Mouse (Mus musculus): ENCODE data around the gene Prnp. TPM values are rescaled to one million over a fixed set of nuclear protein-coding genes. Genes with fewer than 3 reads are reported as not detected.

Gene Prnp
- polyA plus RNA-seq, 1 experiment from 2014 or later = 82.0 TPM

DNA sequence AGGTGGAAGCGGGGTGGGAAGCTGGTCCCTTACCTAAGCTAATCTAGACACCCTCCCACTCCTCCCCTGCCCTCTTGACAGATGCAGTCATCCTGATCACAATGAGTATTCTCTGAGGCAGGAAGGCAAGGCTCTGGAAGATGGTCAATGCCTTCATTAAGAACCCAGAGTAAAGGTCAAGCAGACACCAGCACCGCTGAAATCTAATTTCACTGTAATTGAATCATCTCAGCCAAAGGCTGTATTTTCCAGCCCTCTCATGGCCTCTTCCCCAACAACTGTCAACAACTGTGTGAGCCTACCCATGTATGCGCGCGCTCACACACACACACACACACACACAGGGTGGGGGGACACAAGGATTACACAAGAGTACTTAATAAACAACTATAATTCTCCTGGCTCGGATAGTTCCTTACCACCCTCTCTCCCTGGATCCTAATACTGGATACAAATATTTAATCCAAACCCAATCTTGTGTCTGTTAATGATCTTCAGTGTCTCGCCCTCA, 1.3 kb upstream of the Prnp start:
- Histone ChIP-seq H3K36me3 (peaks cover 7% of the 10 kb centered on the region), H3K27ac (replicated peaks) (no peak overlapping the region), H3K9ac (no peak overlapping the region), H3K4me1 (peaks cover 61% of the 10 kb centered on the region), H3K9me3 (no peaks in the 10 kb centered on the region), H3K27me3 (replicated peaks) (no peaks in the 10 kb centered on the region), H3K4me3 (no peak overlapping the region), H3K4me2 (no peak overlapping the region)
- WGBS = 85% methylated on average over 7 of the region's 7 CpGs
- no peak for ATAC-seq (ENCODE audit: extremely low read depth, insufficient number of reproducible peaks, low FRiP score, low TSS enrichment)

- no peak for ATAC-seq (ENCODE audit: extremely low read depth, insufficient number of reproducible peaks, low FRiP score, low TSS enrichment)
- Histone ChIP-seq H3K36me3 (peaks cover 12% of the 10 kb centered on the region), H3K27me3 (replicated peaks) (no peaks in the 10 kb centered on the region), H3K4me3 (peak overlapping the region; percentile 83; the same call in 1 of the 2 replicates), H3K27ac (replicated peaks) (no peak overlapping the region), H3K9ac (no peak overlapping the region), H3K4me1 (peaks cover 57% of the 10 kb centered on the region), H3K4me2 (peak overlapping the region; percentile 83; the same call in 1 of the 2 replicates), H3K9me3 (no peaks in the 10 kb centered on the region)
- 93% methylated on average over 1 of the region's 1 CpGs for whole genome bisulfite sequencing
These were observed 822 bp upstream of the Prnp start for GRCm38 (mm10) chr2:131908906-131909305.

GRCm38 (mm10) chr2:131910847-131911246, 1.1 kb downstream of the Prnp start:
- peaks cover 22% of the 10 kb centered on the region for H3K36me3 ChIP-seq
- H3K27me3 ChIP-seq (replicated peaks) = no peaks in the 10 kb centered on the region
- peak overlapping the region; percentile 83 for H3K4me3 ChIP-seq
- peak overlapping the region; percentile 92 for H3K9ac ChIP-seq
- peaks cover 38% of the 10 kb centered on the region for H3K4me1 ChIP-seq
- ATAC-seq (ENCODE audit: extremely low read depth, insufficient number of reproducible peaks, low FRiP score, low TSS enrichment) = no peak
- peak overlapping the region; percentile 83 for H3K4me2 ChIP-seq
- 71% methylated on average over 2 of the region's 2 CpGs for WGBS
- no peaks in the 10 kb centered on the region for H3K9me3 ChIP-seq
- no peak overlapping the region for H3K27ac ChIP-seq (replicated peaks)

- H3K9ac ChIP-seq = peak overlapping the region; percentile 92
- H3K27ac ChIP-seq (replicated peaks) = no peak overlapping the region
- H3K9me3 ChIP-seq = no peaks in the 10 kb centered on the region
- H3K36me3 ChIP-seq = peaks cover 27% of the 10 kb centered on the region
- no peaks in the 10 kb centered on the region for H3K27me3 ChIP-seq (replicated peaks)
- H3K4me1 ChIP-seq = peaks cover 37% of the 10 kb centered on the region
- peak overlapping the region; percentile 83 for H3K4me2 ChIP-seq
- 61% methylated on average over 4 of the region's 4 CpGs for WGBS
- H3K4me3 ChIP-seq = peak overlapping the region; percentile 83
- ATAC-seq (ENCODE audit: extremely low read depth, insufficient number of reproducible peaks, low FRiP score, low TSS enrichment) = no peak
These were observed 1.6 kb downstream of the Prnp start for GRCm38 (mm10) chr2:131911341-131911740.

DNA sequence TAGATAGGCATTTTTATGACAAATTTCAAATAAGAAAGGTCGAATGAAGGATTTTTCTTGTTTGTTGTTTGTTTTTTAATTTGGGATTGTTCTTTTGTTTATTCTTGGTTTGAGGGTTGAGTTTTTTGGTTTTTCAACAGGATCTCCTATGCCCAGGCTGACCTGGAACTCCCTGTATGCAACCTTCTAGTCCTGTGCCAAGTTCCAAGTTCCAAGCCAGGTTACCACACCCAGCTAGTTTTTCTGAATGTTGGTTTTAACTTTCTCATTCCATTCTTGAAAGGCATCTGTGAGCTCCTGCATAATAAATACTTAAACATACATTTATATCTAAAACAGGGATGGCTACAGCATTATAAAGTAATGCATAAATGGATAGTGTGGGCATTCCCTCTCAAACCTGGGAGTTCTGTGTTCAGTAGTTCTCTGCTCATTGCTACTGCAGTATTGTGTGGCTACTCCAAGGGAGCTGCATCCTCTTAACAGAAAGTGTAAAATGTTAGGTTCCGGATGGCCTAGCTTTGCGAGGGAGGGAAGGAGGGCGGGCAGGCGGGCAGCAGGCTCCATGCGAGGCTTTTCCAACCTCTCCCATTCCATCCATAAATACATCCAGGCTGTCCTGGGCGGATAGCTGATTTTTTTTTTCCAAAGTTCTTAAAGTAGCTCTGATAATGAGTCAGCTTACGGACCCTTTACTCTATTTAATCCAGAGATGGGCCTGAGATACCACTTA, 3.0 kb downstream of the Prnp start:
- H3K36me3 ChIP-seq = peaks cover 32% of the 10 kb centered on the region
- H3K27me3 ChIP-seq (replicated peaks) = no peaks in the 10 kb centered on the region
- no peaks in the 10 kb centered on the region for H3K9me3 ChIP-seq
- H3K9ac ChIP-seq = no peak overlapping the region
- no peak overlapping the region for H3K4me3 ChIP-seq
- ATAC-seq (ENCODE audit: extremely low read depth, insufficient number of reproducible peaks, low FRiP score, low TSS enrichment) = no peak
- 71% methylated on average over 8 of the region's 8 CpGs for WGBS
- no peak overlapping the region for H3K4me2 ChIP-seq
- peaks cover 37% of the 10 kb centered on the region for H3K4me1 ChIP-seq
- H3K27ac ChIP-seq (replicated peaks) = no peak overlapping the region

DNA sequence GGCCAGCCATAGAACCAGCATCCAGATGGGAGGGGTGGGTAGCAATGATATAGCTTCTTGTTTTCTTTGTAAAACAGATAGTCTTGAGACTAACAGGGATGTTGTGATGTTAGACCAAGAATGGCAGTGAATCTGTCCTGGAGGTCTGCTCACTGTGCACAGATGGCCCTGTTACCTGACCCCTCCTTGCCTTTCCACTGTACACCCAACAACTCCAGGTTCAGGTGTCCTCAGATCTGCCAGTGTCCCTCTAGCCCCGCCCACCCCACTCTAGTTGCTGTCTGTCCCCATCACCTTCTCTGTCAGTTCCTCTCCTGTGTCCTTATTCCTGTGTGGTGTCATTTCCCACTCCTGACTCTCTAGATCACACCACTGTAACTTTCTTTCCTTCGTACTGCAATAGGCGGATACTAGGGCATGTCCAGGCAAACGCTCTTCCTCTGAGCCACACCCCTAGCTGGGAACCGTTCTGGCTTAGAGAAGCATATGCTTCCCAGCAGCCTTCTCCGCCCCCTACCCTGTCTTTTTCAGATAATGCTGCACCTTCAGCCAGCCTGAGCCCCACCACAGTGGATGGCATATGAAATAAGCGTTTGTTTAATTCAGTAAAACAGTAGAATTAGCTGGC, 22.7 kb downstream of the Prnp start:
- Histone ChIP-seq H3K4me3 (no peak overlapping the region), H3K27ac (replicated peaks) (no peak overlapping the region), H3K9me3 (no peaks in the 10 kb centered on the region), H3K4me1 (peaks cover 35% of the 10 kb centered on the region), H3K27me3 (replicated peaks) (no peaks in the 10 kb centered on the region), H3K4me2 (no peak overlapping the region), H3K9ac (no peak overlapping the region), H3K36me3 (peaks cover 14% of the 10 kb centered on the region)
- WGBS = 63% methylated on average over 7 of the region's 7 CpGs
- no peak for ATAC-seq (ENCODE audit: extremely low read depth, insufficient number of reproducible peaks, low FRiP score, low TSS enrichment)

- WGBS = 54% methylated on average over 6 of the region's 6 CpGs
- Histone ChIP-seq H3K4me2 (no peak overlapping the region), H3K9ac (no peak overlapping the region), H3K4me1 (peaks cover 42% of the 10 kb centered on the region), H3K4me3 (no peak overlapping the region), H3K27ac (replicated peaks) (no peak overlapping the region), H3K9me3 (no peaks in the 10 kb centered on the region), H3K36me3 (peaks cover 15% of the 10 kb centered on the region), H3K27me3 (replicated peaks) (no peaks in the 10 kb centered on the region)
- no peak for ATAC-seq (ENCODE audit: extremely low read depth, insufficient number of reproducible peaks, low FRiP score, low TSS enrichment)
These were observed 23.3 kb downstream of the Prnp start for GRCm38 (mm10) chr2:131933013-131933412.

GRCm38 (mm10) chr2:131933598-131933997, 23.9 kb downstream of the Prnp start:
- no peaks in the 10 kb centered on the region for H3K9me3 ChIP-seq
- H3K4me1 ChIP-seq = peaks cover 47% of the 10 kb centered on the region
- peak overlapping the region; percentile 17 for H3K27ac ChIP-seq (replicated peaks)
- H3K9ac ChIP-seq = peak overlapping the region; percentile 34; the same call in 1 of the 2 replicates
- peaks cover 15% of the 10 kb centered on the region for H3K36me3 ChIP-seq
- 76% methylated on average over 3 of the region's 3 CpGs for WGBS
- no peaks in the 10 kb centered on the region for H3K27me3 ChIP-seq (replicated peaks)
- no peak overlapping the region for H3K4me3 ChIP-seq
- H3K4me2 ChIP-seq = no peak overlapping the region
- no peak for ATAC-seq (ENCODE audit: extremely low read depth, insufficient number of reproducible peaks, low FRiP score, low TSS enrichment)

GRCm38 (mm10) chr2:131934243-131934642, 24.5 kb downstream of the Prnp start:
- H3K9ac ChIP-seq = no peak overlapping the region
- H3K4me2 ChIP-seq = no peak overlapping the region
- H3K27ac ChIP-seq (replicated peaks) = no peak overlapping the region
- no peak overlapping the region for H3K4me3 ChIP-seq
- H3K4me1 ChIP-seq = peaks cover 47% of the 10 kb centered on the region
- H3K36me3 ChIP-seq = peaks cover 15% of the 10 kb centered on the region
- no peak for ATAC-seq (ENCODE audit: extremely low read depth, insufficient number of reproducible peaks, low FRiP score, low TSS enrichment)
- no peaks in the 10 kb centered on the region for H3K9me3 ChIP-seq
- H3K27me3 ChIP-seq (replicated peaks) = no peaks in the 10 kb centered on the region
- whole genome bisulfite sequencing = 85% methylated on average over 2 of the region's 2 CpGs

DNA sequence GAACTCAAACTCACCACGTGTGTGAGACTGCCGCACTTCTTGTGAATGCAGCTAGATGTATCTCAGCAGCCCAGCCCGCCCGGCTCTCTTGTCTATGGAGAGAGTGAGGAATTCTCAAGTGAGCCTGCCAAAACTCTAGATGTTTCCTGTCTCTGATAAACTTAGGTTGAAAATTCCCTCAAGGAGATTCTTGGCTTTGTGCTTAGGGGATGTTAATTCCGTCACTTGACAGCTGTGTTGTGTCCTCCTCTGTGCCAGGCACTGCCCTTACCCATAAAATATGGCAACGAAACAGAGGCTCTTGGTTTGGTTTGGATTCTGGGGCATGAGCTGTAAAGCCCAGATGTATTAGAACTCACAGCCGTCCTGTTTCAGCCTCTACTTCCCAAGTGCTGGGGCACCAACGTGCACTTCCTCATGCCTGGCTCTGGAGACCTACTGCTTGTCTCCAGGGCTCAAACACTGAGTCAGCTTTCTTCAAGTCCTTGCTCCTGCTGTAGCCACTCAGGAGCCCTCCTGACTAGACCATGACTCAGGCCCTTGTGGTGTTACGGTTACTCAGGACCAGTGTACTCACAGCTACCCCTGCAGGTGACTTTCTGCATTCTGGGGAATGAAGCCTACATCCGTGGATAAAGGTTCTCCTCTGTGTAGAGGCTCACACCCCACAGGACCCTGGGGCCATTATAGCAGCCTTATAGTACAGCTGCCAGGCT, 25.8 kb downstream of the Prnp start:
- Histone ChIP-seq H3K27ac (replicated peaks) (peak overlapping the region; percentile 60), H3K9ac (no peak overlapping the region), H3K4me2 (no peak overlapping the region), H3K9me3 (no peaks in the 10 kb centered on the region), H3K4me1 (peaks cover 47% of the 10 kb centered on the region), H3K4me3 (no peak overlapping the region), H3K36me3 (peaks cover 15% of the 10 kb centered on the region), H3K27me3 (replicated peaks) (no peaks in the 10 kb centered on the region)
- peak; percentile 50; the same call in 1 of the 2 replicates for ATAC-seq (ENCODE audit: extremely low read depth, insufficient number of reproducible peaks, low FRiP score, low TSS enrichment)
- WGBS = 44% methylated on average over 10 of the region's 10 CpGs

DNA sequence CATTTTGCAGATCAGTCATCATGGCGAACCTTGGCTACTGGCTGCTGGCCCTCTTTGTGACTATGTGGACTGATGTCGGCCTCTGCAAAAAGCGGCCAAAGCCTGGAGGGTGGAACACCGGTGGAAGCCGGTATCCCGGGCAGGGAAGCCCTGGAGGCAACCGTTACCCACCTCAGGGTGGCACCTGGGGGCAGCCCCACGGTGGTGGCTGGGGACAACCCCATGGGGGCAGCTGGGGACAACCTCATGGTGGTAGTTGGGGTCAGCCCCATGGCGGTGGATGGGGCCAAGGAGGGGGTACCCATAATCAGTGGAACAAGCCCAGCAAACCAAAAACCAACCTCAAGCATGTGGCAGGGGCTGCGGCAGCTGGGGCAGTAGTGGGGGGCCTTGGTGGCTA, 26.7 kb downstream of the Prnp start:
- 95% methylated on average over 10 of the region's 10 CpGs for WGBS
- ATAC-seq (ENCODE audit: extremely low read depth, insufficient number of reproducible peaks, low FRiP score, low TSS enrichment) = no peak
- no peaks in the 10 kb centered on the region for H3K9me3 ChIP-seq
- no peak overlapping the region for H3K27ac ChIP-seq (replicated peaks)
- peaks cover 15% of the 10 kb centered on the region for H3K36me3 ChIP-seq
- peaks cover 47% of the 10 kb centered on the region for H3K4me1 ChIP-seq
- H3K4me3 ChIP-seq = no peak overlapping the region
- no peaks in the 10 kb centered on the region for H3K27me3 ChIP-seq (replicated peaks)
- no peak overlapping the region for H3K9ac ChIP-seq
- H3K4me2 ChIP-seq = no peak overlapping the region
